Mouse (Mus musculus) left cerebral cortex, postnatal 14 days (tissue): ENCODE measurements around the gene Slc4a10. TPM values are rescaled to one million over a fixed set of nuclear protein-coding genes. Genes with fewer than 3 reads are reported as not detected.
A peak's percentile ranks its signal among the peaks of the same experiment; 100 is the strongest.

ENCODE experiments used
- DNase-seq, 2 experiments: peaks; one replicate each; pipeline ENCODE4 v3.0.0; 2021 to 2022; ENCODE audit warnings: low spot score in 2 of 2, mixed read lengths in 1 of 2
- intact Hi-C: fragments of 180-260 bp; cut with DNase I; formaldehyde crosslinking; loops from one replicate; pipeline ENCODE4 v1.15.1; 2025
- total RNA-seq, 2 experiments: library from RNA; stranded (reverse); gene quantifications; 2 replicates each; pipeline ENCODE4 v1.2.3; 2021

Gene Slc4a10
- total RNA-seq, 2 experiments from 2014 or later, result 191 to 198 TPM

- no peak for DNase-seq
- intact Hi-C loops, result no loop called here
These were observed 185.0 kb downstream of the Slc4a10 start for GRCm38 (mm10) chr2:62231271-62231670.

GRCm38 (mm10) chr2:62244167-62244566, 197.9 kb downstream of the Slc4a10 start:
- intact Hi-C loops, result no loop called here
- DNase-seq, result no peak

- intact Hi-C loops, result no loop called here
- DNase-seq, result no peak
These were observed 222.2 kb downstream of the Slc4a10 start for GRCm38 (mm10) chr2:62268467-62268866.

GRCm38 (mm10) chr2:62271840-62272239, 225.6 kb downstream of the Slc4a10 start:
- intact Hi-C loops, result no loop called here
- DNase-seq, result no peak

- intact Hi-C loops, result no loop called here
- no peak for DNase-seq
These were observed 232.5 kb downstream of the Slc4a10 start for GRCm38 (mm10) chr2:62278779-62279178.

GRCm38 (mm10) chr2:62279777-62280176, 233.5 kb downstream of the Slc4a10 start:
- no peak for DNase-seq
- intact Hi-C loops, result loop anchor here (10.0 kb wide), 1 partner anchor 465 kb away; no protein-coding TSS in a partner anchor

- intact Hi-C loops, result loop anchor here (10.0 kb wide), 1 partner anchor 470 kb away; no protein-coding TSS in a partner anchor
These were observed 238.8 kb downstream of the Slc4a10 start for GRCm38 (mm10) chr2:62285026-62285425.

GRCm38 (mm10) chr2:62285847-62286246, 239.6 kb downstream of the Slc4a10 start:
- intact Hi-C loops, result loop anchor here (2.0 to 10.0 kb wide), 2 partner anchors 299 to 471 kb away; no protein-coding TSS in a partner anchor
- DNase-seq, result no peak

More at GRCm38 (mm10) chr2:62285026-62285425, 238.8 kb downstream of the Slc4a10 start:
- DNase-seq, result no peak

GRCm38 (mm10) chr2:62287532-62287931, 241.3 kb downstream of the Slc4a10 start:
- intact Hi-C loops, result loop anchor here (2.0 to 10.0 kb wide), 2 partner anchors 301 to 473 kb away; no protein-coding TSS in a partner anchor
- no peak for DNase-seq

GRCm38 (mm10) chr2:62293846-62294245, 247.6 kb downstream of the Slc4a10 start:
- DNase-seq, result no peak
- intact Hi-C loops, result no loop called here

- peak in 1 of 2 experiments; percentile 65 for DNase-seq
- intact Hi-C loops, result loop anchor here (5.0 kb wide), 1 partner anchor 326 kb away; no protein-coding TSS in a partner anchor
These were observed 255.5 kb downstream of the Slc4a10 start for GRCm38 (mm10) chr2:62301716-62302115.

GRCm38 (mm10) chr2:62306978-62307377, 260.7 kb downstream of the Slc4a10 start:
- DNase-seq, result no peak
- intact Hi-C loops, result no loop called here

GRCm38 (mm10) chr2:62307477-62307876, 261.2 kb downstream of the Slc4a10 start:
- DNase-seq, result no peak
- intact Hi-C loops, result no loop called here

- DNase-seq, result no peak
- intact Hi-C loops, result no loop called here
These were observed 270.7 kb downstream of the Slc4a10 start for GRCm38 (mm10) chr2:62316930-62317329.

GRCm38 (mm10) chr2:62319489-62319888, 273.2 kb downstream of the Slc4a10 start:
- intact Hi-C loops, result no loop called here
- DNase-seq, result no peak

GRCm38 (mm10) chr2:62323078-62323637, 276.9 kb downstream of the Slc4a10 start:
- intact Hi-C loops, result no loop called here
- no peak for DNase-seq

GRCm38 (mm10) chr2:62325388-62325787, 279.1 kb downstream of the Slc4a10 start:
- intact Hi-C loops, result no loop called here
- no peak for DNase-seq

- intact Hi-C loops, result no loop called here
- peak in 1 of 2 experiments; percentile 44 for DNase-seq
These were observed 285.7 kb downstream of the Slc4a10 start for GRCm38 (mm10) chr2:62331913-62332312.

GRCm38 (mm10) chr2:62332465-62332864, 286.2 kb downstream of the Slc4a10 start:
- DNase-seq, result no peak
- intact Hi-C loops, result no loop called here

GRCm38 (mm10) chr2:62334397-62335243, 288.4 kb downstream of the Slc4a10 start:
- intact Hi-C loops, result no loop called here
- peak in 1 of 2 experiments; percentile 52 for DNase-seq
